Mouse (Mus musculus) brain, embryonic 14.5 days (tissue): ENCODE data around the gene Deaf1.

ENCODE experiments used
- CTCF ChIP-seq: fragments of 200-500 bp; IDR thresholded peaks from 2 replicates; pipeline ENCODE4 v1.5.1; 2012; ENCODE audit warnings: inconsistent platforms, mild to moderate bottlenecking, moderate library complexity, borderline replicate concordance; ENCODE audit not compliant: insufficient read depth, insufficient read length; ENCODE audit errors: extremely low read depth
- POLR2A ChIP-seq: fragments of 200-500 bp; IDR thresholded peaks from 2 replicates; pipeline ENCODE4 v1.6.1; 2012; ENCODE audit warnings: mild to moderate bottlenecking, inconsistent platforms, borderline replicate concordance; ENCODE audit not compliant: poor library complexity, insufficient read depth, insufficient read length, severe bottlenecking; ENCODE audit errors: extremely low read depth

GRCm38 (mm10) chr7:141374399-141374798 is 46.9 kb upstream of the Deaf1 start:
- TF ChIP-seq CTCF, result no peak
- no peak for TF ChIP-seq POLR2A
